Mouse (Mus musculus) kidney, embryonic 15.5 days (tissue): ENCODE data around the gene Akap6. TPM values are rescaled to one million over a fixed set of nuclear protein-coding genes. Genes with fewer than 3 reads are reported as not detected.

ENCODE experiments used
- ATAC-seq: fragments of 200-750 bp; cut with Nextera tagmentation; replicated peaks from 2 replicates; pipeline ENCODE4 v1.8.0; 2017; ENCODE audit warnings: moderate TSS enrichment; ENCODE audit not compliant: low FRiP score
- H3K27ac ChIP-seq: fragments of 300-500 bp; sonication (generic); 2 replicates; pipeline ENCODE4 v1.5.1; 2015; ENCODE audit warnings: mild to moderate bottlenecking, inconsistent platforms
- H3K27me3 ChIP-seq: fragments of 300-500 bp; sonication (generic); 2 replicates; pipeline ENCODE4 v1.6.1; 2015; ENCODE audit warnings: inconsistent platforms
- H3K36me3 ChIP-seq: fragments of 300-500 bp; sonication (generic); 2 replicates; pipeline ENCODE4 v1.6.1; 2015; ENCODE audit warnings: inconsistent platforms
- H3K4me1 ChIP-seq: fragments of 300-500 bp; sonication (generic); 2 replicates; pipeline ENCODE4 v1.6.1; 2015; ENCODE audit warnings: inconsistent platforms
- H3K4me2 ChIP-seq: fragments of 300-500 bp; sonication (generic); 2 replicates; pipeline ENCODE4 v1.6.1; 2015; ENCODE audit warnings: moderate library complexity, mild to moderate bottlenecking, inconsistent platforms
- H3K4me3 ChIP-seq: fragments of 300-500 bp; sonication (generic); replicated peaks from 2 replicates; pipeline ENCODE4 v1.5.1; 2015; ENCODE audit warnings: mild to moderate bottlenecking, inconsistent platforms
- H3K9ac ChIP-seq: fragments of 300-500 bp; sonication (generic); 2 replicates; pipeline ENCODE4 v1.6.1; 2015; ENCODE audit warnings: mild to moderate bottlenecking, inconsistent platforms
- H3K9me3 ChIP-seq: fragments of 300-500 bp; sonication (generic); replicated peaks from 2 replicates; pipeline ENCODE4 v1.6.1; 2016; ENCODE audit warnings: inconsistent platforms
- WGBS: fragments of 180-500 bp; shearing (Covaris S2); methylation state at CpG from one replicate; pipeline ENCODE4 v1.1.7; 2015; ENCODE audit warnings: mixed read lengths; 5-methylcytosine and 5-hydroxymethylcytosine counted together
- polyA plus RNA-seq: library from polyadenylated mRNA; unstranded; fragments of >200 nt; fragmentation: Nextera tagmentation; extraction: Ambion mirVana; gene quantifications from 2 replicates; pipeline ENCODE4 v1.2.1, GENCODE M21; 2015

Akap6 gene
- polyA plus RNA-seq, 1 experiment from 2014 or later: 0.78 TPM

- 69% methylated on average over 11 of the region's 11 CpGs for WGBS
- no peak overlapping the region for H3K9ac ChIP-seq
- no peak for ATAC-seq
- H3K27me3 ChIP-seq: no peaks in the 10 kb centered on the region
- H3K4me1 ChIP-seq: no peaks in the 10 kb centered on the region
- H3K4me3 ChIP-seq: no peak overlapping the region
- no peak overlapping the region for H3K4me2 ChIP-seq
- no peak overlapping the region for H3K27ac ChIP-seq
- no peaks in the 10 kb centered on the region; the same call in 1 of the 2 replicates for H3K9me3 ChIP-seq
- no peaks in the 10 kb centered on the region for H3K36me3 ChIP-seq
Observed at GRCm38 (mm10) chr12:53146460-53147050, 447.4 kb downstream of the Akap6 start.

- no peak for ATAC-seq
Observed at GRCm38 (mm10) chr12:53147696-53148095, 448.5 kb downstream of the Akap6 start.

GRCm38 (mm10) chr12:53168189-53169003, 469.2 kb downstream of the Akap6 start:
- Histone ChIP-seq H3K27ac (no peak overlapping the region), H3K9ac (no peak overlapping the region), H3K36me3 (no peaks in the 10 kb centered on the region), H3K4me2 (no peak overlapping the region), H3K4me3 (no peak overlapping the region), H3K27me3 (no peaks in the 10 kb centered on the region), H3K9me3 (no peaks in the 10 kb centered on the region; the same call in 1 of the 2 replicates), H3K4me1 (no peaks in the 10 kb centered on the region)
- 72% methylated on average over 8 of the region's 8 CpGs for WGBS
- ATAC-seq: no peak

More at GRCm38 (mm10) chr12:53147696-53148095, 448.5 kb downstream of the Akap6 start:
- no peaks in the 10 kb centered on the region for H3K4me1 ChIP-seq
- WGBS: 74% methylated on average over 11 of the region's 11 CpGs
- H3K4me2 ChIP-seq: no peak overlapping the region
- no peak overlapping the region for H3K27ac ChIP-seq
- H3K9me3 ChIP-seq: no peaks in the 10 kb centered on the region; the same call in 1 of the 2 replicates
- no peak overlapping the region for H3K4me3 ChIP-seq
- no peak overlapping the region for H3K9ac ChIP-seq
- H3K27me3 ChIP-seq: no peaks in the 10 kb centered on the region
- H3K36me3 ChIP-seq: no peaks in the 10 kb centered on the region

- no peak overlapping the region for H3K4me3 ChIP-seq
- no peak overlapping the region for H3K9ac ChIP-seq
- no peak overlapping the region for H3K4me2 ChIP-seq
- no peaks in the 10 kb centered on the region for H3K9me3 ChIP-seq
- no peak overlapping the region for H3K27ac ChIP-seq
- 88% methylated on average over 7 of the region's 7 CpGs for WGBS
- ATAC-seq: no peak
- no peaks in the 10 kb centered on the region for H3K36me3 ChIP-seq
- no peaks in the 10 kb centered on the region for H3K27me3 ChIP-seq
- no peaks in the 10 kb centered on the region for H3K4me1 ChIP-seq
Observed at GRCm38 (mm10) chr12:53191435-53191834, 492.3 kb downstream of the Akap6 start.

GRCm38 (mm10) chr12:53193664-53194063, 494.5 kb downstream of the Akap6 start:
- WGBS: 72% methylated on average over 5 of the region's 5 CpGs
- no peaks in the 10 kb centered on the region for H3K27me3 ChIP-seq
- H3K36me3 ChIP-seq: no peaks in the 10 kb centered on the region
- H3K27ac ChIP-seq: no peak overlapping the region
- H3K9ac ChIP-seq: no peak overlapping the region
- H3K4me2 ChIP-seq: no peak overlapping the region
- no peaks in the 10 kb centered on the region for H3K9me3 ChIP-seq
- H3K4me1 ChIP-seq: no peaks in the 10 kb centered on the region
- H3K4me3 ChIP-seq: no peak overlapping the region
- no peak for ATAC-seq

Other genes with a start within 250 kb of the Akap6 start
- 40.2 and 45.8 TPM in 2 replicates for gene Arhgap5, start 195.4 kb upstream of the Akap6 start, polyA plus RNA-seq